Mouse (Mus musculus) 3134 (cell line): ENCODE measurements around the gene Tspan4.

Source experiments
- DNase-seq: peaks from one replicate; pipeline ENCODE4 v3.0.0-alpha.2; 2011; ENCODE audit warnings: low spot score; ENCODE audit not compliant: insufficient read length; ENCODE audit errors: extremely low read depth

The Tspan4 gene

DNA sequence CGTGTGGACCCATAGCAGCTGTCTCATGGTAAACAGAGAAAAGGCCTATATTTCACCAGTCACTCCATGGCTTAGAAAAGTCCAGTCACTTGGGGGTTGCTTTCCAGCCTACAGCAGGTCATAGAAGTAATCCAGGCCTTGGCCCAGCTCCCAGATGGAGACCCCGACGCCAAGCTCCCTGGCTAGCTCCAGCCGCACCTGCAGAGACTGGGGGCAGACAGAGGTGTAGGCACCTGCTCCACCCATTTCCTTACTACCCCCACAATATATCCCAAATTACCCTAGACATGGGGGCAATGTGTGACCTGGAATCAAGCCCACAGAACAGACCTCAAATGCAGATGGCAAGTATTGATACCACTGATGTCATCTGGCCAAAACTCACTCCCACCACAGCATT, 20.9 kb downstream of the Tspan4 start:
- no peak for DNase-seq

DNA sequence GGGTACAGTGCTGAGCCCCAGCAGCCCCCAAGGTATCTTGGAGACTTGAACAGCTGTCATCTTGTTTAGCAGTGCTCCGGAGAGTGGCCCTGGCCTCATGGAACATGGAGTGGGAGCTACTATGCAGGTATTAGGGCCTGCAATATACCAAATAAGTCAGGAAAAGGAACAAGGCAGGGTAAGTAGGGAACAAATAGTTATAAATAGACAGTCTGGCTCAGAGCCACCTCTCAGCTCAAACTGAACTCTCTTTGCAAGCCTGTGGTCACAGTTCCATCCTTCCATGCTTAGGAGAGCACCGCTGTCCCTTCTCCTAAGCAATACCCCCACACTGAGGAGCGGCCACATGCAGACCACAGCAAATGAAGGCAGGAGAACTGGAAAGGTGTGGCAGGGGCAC, 22.6 kb downstream of the Tspan4 start:
- DNase-seq = no peak

DNA sequence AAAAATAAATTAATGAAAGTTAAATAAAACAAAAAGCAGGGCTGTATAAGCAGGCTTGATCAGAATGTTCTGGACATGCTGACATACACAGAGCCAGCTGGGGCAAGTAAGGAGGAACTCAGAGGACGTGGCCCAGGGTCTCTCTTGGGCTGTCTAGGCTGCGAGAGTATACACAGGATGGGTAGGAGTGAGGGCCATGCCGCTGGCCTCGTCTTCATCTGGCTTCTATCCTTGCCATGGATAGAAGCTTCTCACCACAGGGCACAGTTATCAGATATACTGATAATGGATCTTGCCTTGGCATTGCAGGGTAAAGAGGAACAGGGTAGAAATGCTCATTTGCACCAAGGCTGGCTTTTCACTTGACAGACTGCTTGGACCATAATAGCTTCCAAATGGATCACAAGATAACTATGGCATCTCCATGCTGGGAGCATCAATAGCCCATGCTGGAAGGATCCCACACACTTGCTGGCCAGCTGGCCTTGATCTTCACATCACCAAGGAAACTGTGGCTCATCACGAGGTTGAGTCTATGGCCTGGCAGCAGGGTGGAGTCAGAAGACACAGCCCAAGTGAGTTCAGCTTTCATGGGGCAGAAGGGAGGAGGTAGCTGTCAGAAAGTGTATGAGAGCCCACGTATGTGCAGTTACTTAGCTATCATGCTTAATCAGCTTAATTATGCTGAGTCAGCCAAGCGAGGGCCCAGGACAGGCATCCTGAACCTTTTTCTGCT, 26.9 kb downstream of the Tspan4 start:
- DNase-seq = no peak

DNA sequence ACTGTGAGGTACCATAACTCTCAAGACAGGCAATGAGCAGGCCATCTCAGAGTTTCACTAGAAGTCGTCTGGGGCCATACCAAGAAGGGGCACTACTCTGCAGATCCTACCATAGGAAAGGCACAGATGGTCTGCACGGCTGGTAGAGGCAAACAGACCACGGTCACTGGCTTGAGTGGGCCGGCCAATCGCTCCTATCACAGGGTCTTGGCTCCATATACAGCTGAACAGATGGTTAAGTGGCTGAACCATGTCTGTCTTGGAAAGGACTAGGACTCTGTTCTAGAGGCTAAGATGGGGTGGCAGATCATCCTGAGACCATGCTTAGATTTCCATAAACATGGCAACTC, 27.5 kb downstream of the Tspan4 start:
- DNase-seq = no peak

DNA sequence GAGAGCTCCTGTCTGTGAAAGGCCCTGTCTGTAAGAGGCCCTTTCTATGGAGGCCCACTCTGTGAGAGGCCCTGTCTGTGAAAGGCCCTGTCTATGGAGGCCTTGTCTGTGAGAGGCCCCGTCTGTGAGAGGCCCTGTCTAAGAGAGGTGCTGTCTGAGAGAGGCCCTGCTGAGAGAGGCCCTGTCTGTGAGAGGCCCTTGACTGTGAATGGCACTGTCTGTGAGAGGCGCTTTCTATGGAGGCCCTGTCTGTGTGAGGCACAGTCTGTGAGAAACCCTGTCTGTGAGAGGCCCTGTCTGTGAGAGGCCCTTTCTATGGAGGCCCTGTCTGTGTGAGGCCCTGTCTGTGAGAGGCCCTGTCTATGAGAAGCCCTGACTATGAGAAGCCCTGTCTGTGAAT, 31.2 kb downstream of the Tspan4 start:
- DNase-seq = no peak

DNA sequence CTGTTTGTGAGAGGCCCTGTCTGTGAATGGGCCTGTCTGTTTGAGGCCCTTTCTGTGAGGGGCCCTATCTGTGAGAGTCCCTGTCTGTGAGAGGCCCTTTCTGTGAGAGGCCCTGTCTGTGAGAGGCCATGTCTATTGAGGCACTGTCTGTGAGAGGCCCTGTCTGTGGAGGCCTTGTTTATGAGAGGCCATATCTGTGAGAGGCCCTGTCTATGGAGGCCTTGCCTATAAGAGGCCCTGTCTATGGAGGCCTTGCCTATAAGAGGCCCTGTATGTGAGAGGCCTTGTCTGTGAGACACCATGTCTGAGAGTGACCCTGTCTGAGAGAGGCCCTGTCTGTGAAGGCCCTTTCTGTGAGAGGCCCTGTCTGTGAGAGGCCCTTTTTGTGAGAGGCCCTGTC, 33.1 kb downstream of the Tspan4 start:
- DNase-seq = no peak

DNA sequence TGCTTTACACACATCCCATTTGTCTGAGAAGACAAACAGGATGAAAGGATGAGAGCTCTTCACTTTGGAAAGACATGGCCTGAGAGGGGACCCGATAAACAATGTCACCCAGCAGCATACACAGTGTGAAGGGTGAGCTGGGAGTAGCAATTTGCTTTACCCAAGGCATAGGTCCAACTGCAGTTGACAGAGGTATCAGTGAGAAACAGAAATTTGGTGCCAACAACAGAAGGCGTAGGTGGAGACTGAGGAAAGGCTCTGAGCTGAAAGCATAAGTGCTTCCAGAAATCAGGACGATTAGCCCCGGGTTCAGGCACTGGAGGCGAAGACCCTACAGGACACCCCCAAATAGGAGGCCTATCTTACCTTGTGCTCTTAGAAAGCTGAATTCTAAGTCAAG, 35.2 kb downstream of the Tspan4 start:
- DNase-seq = no peak

DNA sequence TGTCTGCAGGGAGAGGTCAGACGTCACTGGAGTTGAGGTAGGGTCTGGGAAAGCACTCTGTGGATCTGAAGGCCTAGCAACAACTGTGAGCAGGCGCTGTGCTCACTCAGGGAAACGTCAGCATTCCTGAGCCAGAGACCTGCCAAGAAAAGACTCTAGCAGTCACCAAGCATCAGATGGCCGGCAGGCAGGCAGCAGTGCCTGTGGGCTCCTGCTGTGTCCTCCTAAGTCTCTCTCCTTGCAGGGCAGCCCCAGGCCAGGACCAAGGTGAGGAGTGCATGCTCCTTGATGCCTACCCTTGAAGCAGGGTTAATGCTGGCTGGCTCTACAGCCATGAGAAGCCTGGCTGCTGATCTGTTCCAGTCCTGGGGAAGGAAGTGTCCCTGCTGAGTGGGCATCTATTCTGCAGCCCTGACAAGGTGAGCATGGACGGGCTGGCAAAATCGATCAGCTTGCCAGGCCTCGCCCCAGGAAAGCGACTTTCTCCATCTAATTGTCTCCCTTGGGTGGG, 35.7 kb downstream of the Tspan4 start:
- no peak for DNase-seq

DNA sequence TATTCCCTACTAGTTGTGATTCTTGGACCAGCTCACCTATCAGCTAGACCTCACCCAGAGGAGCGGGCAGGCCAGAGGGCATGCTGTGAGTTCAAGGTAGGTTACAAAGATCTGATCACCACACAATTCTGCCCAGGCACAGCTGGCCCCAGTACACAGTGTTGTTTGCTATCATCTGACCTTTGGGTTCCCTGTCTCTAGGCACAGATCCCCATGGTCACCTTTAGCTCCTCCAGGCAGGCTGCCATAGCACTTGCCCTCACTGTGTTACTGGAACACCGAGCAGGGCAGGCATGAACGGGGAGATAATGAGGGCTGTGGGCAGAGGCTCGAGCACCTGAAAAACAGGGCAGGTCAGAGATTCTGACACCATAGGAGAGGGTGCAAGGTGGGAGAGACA, 42.6 kb downstream of the Tspan4 start:
- no peak for DNase-seq

DNA sequence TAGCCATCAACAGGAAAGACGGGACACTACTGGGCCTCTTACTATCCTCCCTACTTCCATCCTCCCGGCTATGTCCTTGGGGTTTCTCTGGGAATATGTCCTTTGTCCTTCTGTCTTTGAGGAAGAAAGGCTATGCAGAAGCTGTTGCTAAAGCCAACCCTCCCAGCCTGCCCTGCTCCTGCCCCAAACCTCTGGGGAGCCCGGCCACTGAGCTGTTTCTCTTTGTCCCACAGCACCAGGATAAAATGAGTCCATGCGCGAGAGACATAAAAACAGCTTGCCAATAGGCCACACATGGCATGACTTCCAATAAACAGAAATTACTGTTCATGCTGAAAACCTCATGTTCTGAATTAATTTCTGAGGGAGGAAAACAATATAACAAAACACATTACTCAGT, 43.3 kb downstream of the Tspan4 start:
- DNase-seq = no peak

DNA sequence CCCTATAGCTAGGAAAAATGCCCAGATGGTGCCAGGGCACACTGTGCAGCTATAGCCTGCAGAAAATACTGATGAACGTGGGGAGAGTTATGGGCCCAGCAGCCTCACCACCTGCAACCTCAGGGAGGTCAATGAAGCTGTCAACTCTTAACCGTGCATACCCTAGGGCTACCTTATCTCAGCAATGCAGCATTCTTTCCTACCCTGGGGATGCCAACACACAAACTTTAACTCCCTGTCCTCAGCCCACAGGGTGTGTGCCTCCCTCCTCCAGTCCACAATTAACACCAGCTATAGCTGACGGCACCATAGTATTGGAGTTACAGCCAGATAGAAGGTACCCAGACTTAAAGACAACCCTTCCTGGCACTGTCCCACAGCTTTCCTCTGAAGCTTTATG, 43.9 kb downstream of the Tspan4 start:
- no peak for DNase-seq

DNA sequence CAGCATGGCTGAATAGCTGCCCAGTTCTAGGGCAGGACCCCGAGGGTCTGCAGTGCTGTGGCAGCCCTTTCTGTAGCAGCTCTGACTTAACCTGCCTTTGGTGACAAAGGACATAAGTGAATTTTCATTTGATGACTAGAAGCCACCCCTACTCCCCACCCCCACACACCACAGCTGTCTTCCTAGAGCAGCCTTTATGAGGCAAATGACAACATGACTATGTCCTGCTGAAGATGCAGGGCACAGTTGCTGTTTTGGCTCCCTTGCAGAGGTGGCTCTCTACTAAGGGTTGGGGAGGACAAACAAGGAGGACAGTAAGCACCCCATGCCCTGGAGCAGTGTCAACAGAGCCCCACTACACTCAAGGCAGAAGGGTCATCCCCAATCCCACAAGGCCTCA, 44.8 kb downstream of the Tspan4 start:
- no peak for DNase-seq

DNA sequence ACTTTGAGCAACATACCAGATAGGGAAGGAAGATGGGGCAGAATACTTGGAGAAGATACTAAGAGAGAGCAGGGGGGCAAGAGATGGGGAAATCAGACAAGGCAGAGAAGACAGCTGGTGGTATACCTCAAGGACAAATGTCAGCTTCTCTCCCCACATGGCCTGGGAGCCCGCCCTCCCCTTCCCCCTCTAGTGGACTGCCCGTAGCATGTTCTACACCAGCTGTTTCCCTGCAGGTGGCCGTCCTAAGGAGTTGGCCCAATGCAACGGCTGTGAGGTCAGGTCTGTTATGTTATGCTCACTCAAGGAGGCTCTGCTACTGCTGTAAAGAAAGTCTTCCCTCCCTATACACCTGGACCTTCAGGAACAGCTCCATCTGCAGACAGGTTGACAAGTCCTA, 48.0 kb downstream of the Tspan4 start:
- no peak for DNase-seq

DNA sequence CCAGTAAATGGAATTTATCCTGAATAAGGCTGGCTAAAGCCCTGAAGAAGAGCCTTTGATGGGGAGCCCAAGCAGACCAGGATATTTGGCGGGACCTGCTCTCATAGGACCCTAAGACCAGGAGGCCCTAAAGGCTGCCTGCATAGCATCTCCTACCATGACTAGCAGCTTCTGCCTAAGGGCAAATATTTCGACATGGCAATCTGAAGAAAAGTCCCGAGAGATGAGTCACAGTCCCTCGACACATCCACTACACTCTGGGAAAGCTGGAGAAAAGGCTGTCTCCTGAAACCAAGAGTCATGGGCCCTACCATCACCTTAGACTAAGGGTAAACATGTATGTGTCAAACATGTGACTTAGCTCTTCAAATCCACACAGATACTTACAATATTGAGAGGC, 49.2 kb downstream of the Tspan4 start:
- peak; percentile 65 for DNase-seq

DNA sequence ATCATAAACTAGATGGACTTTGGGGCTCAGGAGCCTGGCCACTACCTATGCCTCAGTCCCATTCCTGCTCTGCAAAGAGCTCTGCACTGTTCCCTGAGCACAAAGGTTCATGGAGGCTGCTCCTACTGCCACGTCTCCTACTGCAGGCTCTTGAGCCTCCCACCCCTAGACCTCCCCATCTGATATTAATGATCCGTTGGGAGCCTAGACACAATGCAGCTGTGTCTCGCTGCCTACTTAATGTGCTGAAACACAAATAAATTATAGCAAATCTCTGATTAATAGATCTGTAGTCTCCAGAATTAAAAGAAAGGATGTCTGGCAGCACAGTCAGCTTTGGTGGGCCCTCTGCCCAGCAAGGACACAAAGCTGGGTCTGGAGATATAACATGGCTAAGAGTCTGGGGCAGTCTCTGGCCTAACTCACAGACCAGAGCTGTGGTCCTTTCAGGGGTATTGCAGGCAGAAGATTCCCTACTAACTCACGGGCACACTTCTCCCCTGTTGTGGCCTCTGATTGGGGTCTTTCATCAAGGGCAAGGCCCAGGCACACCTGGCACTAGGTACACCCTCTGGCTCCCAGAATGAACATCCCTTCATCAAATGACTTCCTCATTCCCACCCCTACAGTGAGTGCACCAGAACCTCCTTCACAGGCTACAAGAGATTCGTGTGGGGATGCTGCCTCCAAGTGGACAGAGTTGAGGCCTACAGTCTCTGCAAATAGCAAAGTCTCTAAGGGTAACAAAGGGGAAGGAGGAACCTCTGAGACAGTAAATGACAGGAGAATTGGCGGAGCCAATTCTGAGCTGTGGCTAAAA, 49.9 kb downstream of the Tspan4 start:
- peak; percentile 38 for DNase-seq

DNA sequence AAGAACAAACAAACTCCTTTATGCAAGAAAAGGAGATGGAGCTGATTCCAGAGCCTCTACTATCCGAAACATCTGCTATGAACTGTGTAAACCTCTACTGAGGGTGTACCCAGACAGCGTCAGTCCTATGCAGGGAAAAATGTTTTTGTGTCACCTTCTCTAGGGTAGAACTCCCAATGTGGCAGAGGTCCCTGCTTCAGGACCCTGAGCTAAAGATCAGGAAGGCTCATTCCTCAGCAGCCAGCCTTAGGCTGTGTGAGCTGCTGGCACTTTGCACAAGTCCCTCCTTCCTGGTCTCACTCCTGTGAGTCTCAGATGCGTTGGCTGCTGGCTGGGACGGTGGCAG, 50.5 kb downstream of the Tspan4 start:
- no peak for DNase-seq

DNA sequence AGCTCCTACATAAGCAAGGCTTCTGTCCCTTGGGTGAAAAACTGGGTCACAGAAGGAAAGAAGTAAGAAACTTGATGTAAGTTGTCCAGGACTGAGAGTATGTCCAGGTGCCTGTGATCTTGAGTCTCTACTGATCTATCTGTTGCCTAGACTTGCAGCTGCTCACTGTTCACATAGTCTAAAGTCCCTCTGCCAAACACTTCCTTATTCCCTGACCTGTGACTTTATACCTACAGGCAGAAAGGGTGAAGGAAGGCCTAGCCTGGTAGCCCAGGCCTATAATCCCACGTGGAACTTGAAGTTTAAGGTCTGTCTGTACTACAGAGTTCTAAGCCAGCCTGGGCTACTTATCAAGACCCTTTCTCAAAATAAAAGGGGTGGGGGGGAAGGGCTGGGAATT, 60.5 kb downstream of the Tspan4 start:
- DNase-seq = no peak

DNA sequence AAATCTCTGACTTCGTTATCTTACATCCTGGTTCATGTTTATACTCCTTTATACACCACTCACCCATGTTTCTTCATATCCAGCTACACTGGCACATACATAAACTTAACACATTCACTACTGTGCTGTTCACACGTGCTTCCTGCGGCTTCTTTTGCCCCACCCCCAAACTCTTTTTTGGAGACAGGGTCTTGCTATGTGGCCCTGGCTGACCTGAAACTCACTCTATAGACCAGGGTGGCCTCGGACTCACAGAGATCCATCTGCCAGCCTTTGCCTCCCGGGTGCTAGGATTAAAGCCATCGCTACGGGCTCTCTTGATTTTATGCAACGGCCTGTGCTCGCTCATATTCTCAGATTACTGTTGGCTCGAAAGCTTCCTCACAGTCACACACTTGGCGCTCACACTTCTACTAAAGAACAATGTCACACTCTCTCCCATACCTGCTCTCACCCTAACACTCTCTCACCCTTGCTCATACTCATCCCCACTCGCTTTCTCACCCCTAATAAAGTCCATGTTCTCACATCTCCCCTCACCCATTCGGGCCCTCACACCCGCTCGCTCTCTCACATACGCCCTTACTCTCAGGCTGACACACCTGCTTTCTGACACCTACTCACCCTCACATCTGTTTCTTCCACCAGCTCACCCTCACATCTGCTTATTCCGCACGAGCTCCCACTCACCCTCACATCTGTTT, 64.0 kb downstream of the Tspan4 start:
- DNase-seq = no peak

DNA sequence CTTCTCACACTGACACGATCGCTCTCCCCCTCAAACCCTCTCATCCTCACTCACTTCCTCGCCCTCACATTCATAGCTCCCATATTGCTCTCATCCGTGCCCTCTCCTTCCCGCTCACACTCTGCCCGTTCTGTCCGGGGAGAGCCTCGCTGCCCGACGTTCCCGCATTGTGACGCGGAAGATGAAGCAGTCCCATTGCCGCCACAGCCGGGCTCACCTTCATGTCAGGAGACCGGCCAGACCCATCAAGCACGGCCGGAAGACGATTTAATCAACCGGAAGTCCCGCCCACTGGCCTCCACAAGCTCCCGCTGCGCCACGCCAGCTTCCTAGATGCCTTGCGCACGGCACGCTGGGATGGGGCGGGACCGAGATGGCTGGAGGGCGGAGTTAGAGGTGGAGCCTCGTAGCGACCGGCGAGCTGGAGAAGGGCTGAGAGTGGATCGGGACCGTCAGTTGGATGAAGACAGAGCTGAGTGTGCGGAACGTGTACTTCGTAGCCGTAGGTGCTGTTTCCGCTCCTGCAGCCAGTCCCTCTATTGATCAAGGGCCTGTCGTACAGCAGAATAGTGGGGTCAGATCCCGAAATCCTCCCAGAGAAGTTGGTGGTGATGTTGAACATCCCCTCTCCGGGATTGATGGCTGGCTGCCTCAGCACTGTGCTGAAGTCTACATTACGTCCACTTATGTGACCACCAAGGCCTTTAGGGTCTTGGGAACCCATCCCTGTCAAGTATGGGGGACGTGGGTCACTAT, 64.7 kb downstream of the Tspan4 start, which contains the start of gene Chid1:
Gene Chid1, minus strand, starts transcription at position 302 of the 756 bp plus-strand sequence.
- DNase-seq = peak; percentile 98

DNA sequence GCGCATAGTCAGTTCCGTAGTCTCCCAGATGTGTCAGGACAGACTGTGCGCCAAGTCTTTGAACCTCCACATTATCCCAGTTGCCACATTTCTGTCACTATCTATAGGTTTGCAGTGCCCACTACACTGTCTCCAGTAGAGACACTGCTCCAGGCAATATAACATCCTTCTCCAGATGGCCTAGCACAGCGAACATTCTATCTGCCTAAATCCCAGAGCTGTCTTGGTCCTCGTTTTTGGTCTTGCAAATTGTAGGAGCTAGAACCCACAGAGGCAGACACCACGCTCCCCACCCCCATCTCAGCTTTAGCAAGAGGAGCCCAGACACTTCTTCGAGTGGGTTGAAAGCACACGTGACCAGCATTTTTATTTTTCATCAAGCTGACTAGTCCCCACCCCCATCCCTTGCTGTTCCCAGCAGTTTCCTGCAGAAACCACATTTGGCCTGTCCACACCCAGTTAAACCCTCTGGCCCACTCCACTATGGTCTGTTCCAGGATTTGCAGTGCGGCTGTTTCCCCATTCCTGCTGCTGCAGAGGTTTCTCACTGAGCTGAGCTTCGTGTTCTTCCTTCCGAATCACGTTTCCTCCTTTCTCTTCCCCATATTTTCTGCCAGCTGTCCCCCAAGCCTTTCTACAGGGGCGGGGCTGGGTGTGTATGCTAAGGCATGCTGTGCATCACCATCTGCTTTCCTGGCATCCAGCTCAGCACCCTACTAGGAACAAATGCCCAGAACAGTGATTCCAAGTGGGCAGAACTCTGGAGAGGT, 65.5 kb downstream of the Tspan4 start:
- peak; percentile 67 for DNase-seq
